Mouse (Mus musculus) myocyte (in vitro differentiated cells): ENCODE measurements around the gene Fam104a.

Experiments
- CEBPB ChIP-seq: IDR thresholded peaks from 2 replicates; pipeline ENCODE4 v1.6.1; 2011; ENCODE audit warnings: mild to moderate bottlenecking, moderate library complexity; ENCODE audit not compliant: poor library complexity, insufficient read depth, severe bottlenecking
- E2F4 ChIP-seq: IDR thresholded peaks from one replicate; pipeline ENCODE4 v1.6.1; 2011; ENCODE audit warnings: mild to moderate bottlenecking, control low read depth, moderate library complexity; ENCODE audit not compliant: insufficient read depth
- MAX ChIP-seq: IDR thresholded peaks from one replicate; pipeline ENCODE4 v1.6.1; 2011; ENCODE audit warnings: low read depth, mild to moderate bottlenecking, control low read depth
- MYOD1 ChIP-seq, 3 experiments: IDR thresholded peaks; one replicate each; pipeline ENCODE4 v1.6.1; 2011; ENCODE audit warnings: control low read depth in 2 of 3, low read depth in 2 of 3, mild to moderate bottlenecking in 2 of 3, moderate library complexity in 1 of 3; ENCODE audit not compliant: insufficient read length in 2 of 3, control insufficient read depth in 1 of 3
- POLR2A ChIP-seq: IDR thresholded peaks from one replicate; pipeline ENCODE4 v1.6.1; 2011; ENCODE audit warnings: low read depth, mild to moderate bottlenecking, control low read depth, moderate library complexity; ENCODE audit not compliant: insufficient read length
- POLR2AphosphoS2 ChIP-seq: IDR thresholded peaks from one replicate; pipeline ENCODE4 v1.6.1; 2011; ENCODE audit warnings: low read depth, control low read depth; ENCODE audit not compliant: insufficient read length
- REST ChIP-seq: IDR thresholded peaks from one replicate; pipeline ENCODE4 v1.6.1; 2011; ENCODE audit warnings: mild to moderate bottlenecking, control low read depth, moderate library complexity; ENCODE audit not compliant: insufficient read depth, insufficient read length
- TCF12 ChIP-seq: IDR thresholded peaks from one replicate; pipeline ENCODE4 v1.6.1; 2011; ENCODE audit warnings: mild to moderate bottlenecking, control low read depth; ENCODE audit not compliant: poor library complexity, insufficient read depth, severe bottlenecking
- TCF3 ChIP-seq: IDR thresholded peaks from one replicate; pipeline ENCODE4 v1.6.1; 2011; ENCODE audit warnings: low read depth, control low read depth; ENCODE audit not compliant: insufficient read length
- USF1 ChIP-seq: IDR thresholded peaks from one replicate; pipeline ENCODE4 v1.6.1; 2011; ENCODE audit warnings: low read depth, mild to moderate bottlenecking, control low read depth, moderate library complexity

DNA sequence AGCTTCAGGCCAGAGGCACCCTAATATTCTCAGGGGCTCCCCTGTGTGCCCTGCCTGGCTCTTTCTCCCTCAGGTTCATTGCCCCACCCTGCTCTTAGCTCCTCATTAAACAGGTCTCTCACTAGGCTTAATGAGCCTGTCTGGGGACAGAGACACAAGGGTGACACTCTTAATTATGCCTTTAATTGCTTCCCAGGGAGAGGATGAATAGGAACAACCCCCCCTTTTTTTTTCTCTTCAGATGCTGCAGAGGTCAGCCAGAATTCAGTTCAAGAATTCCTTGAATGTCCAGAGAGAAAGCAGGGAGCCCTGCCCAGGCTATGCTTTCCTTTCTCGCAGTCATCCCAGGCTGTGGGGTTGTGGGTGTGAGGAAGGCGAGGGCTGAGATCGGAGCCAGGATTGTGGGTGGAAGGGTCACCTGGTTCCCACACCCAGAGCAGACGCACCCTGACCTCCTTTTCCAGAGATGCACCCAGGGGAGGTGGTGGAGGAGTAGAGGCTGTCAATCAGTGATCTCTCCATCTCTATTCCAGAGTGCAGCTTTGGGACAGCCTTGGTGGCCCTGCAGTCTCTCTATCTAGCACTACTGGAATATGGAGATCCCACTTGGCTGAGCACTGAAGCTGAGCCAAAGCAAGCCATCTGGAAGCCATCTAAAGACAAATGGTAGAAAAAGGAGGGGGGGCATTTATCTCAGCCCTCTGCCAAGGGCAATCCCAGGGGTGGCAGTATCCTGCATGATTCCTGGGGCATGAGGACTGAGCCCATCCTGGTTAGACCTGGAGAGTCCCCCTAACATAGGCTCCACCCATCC lies 41.5 kb upstream of the Fam104a start:
- TF ChIP-seq E2F4 (no peak), POLR2A (no peak), TCF12 (no peak), USF1 (no peak), CEBPB (no peak), MAX (no peak), POLR2AphosphoS2 (no peak), TCF3 (no peak), REST (no peak), MYOD1 (IDR thresholded peaks at IDR 0.05; ENCODE audit: control insufficient read depth in 1 of 3, insufficient read length in 2 of 3, low read depth in 2 of 3) (no peak)
